Mouse (Mus musculus): ENCODE results near the gene Taf1b.

The Taf1b gene

GRCm38 (mm10) chr12:24600074-24600473 is 101.9 kb downstream of the Taf1b start:
- in situ Hi-C loops (cut with MboI, MseI): loop anchor here (10.0 kb wide), 1 partner anchor 955 kb away; no protein-coding TSS in a partner anchor

GRCm38 (mm10) chr12:24600806-24601205 is 102.6 kb downstream of the Taf1b start:
- in situ Hi-C loops (cut with MboI, MseI): loop anchor here (10.0 kb wide), 1 partner anchor 954 kb away; no protein-coding TSS in a partner anchor

GRCm38 (mm10) chr12:24603266-24603665 is 105.1 kb downstream of the Taf1b start:
- in situ Hi-C loops (cut with MboI, MseI): loop anchor here (10.0 kb wide), 1 partner anchor 952 kb away; no protein-coding TSS in a partner anchor

GRCm38 (mm10) chr12:24606166-24606565 is 108.0 kb downstream of the Taf1b start:
- in situ Hi-C loops (cut with MboI, MseI): loop anchor here (10.0 kb wide), 1 partner anchor 949 kb away; no protein-coding TSS in a partner anchor
